Mouse (Mus musculus): ENCODE results near the gene Ssh2.
A peak's percentile ranks its signal among the peaks of the same experiment; 100 is the strongest.

Gene Ssh2

GRCm38 (mm10) chr11:77507426-77507825 is 291.3 kb downstream of the Ssh2 start:
- no peak for DNase-seq (ENCODE audit: low read depth, low spot score)

GRCm38 (mm10) chr11:77508068-77509021 is 292.3 kb downstream of the Ssh2 start:
- peak; percentile 89 for DNase-seq (ENCODE audit: low read depth, low spot score)

Measured in R1 (cell line).